Mouse (Mus musculus): ENCODE results near the gene Krtap15. TPM values are rescaled to one million over a fixed set of nuclear protein-coding genes. Genes with fewer than 3 reads are reported as not detected.

The Krtap15 gene
- under 1 TPM in 1 of 2 experiments, not detected in 1; 0.66 TPM for total RNA-seq (2021)
- long read RNA-seq, experiment 1 = 0 reads
- long read RNA-seq, experiment 2 = 0 reads

GRCm38 (mm10) chr16:88820066-88820465, at the start of gene Krtap15:
Gene Krtap15, plus strand, starts transcription at chr16:88820215.
- peak; percentile 73 for DNase-seq (ENCODE audit: low spot score)

- DNase-seq (ENCODE audit: low spot score) = no peak
Measured at GRCm38 (mm10) chr16:88774106-88774505, 45.9 kb upstream of the Krtap15 start, which contains the start of gene 2310057N15Rik. Gene 2310057N15Rik, minus strand, starts transcription at chr16:88774206.

DNA sequence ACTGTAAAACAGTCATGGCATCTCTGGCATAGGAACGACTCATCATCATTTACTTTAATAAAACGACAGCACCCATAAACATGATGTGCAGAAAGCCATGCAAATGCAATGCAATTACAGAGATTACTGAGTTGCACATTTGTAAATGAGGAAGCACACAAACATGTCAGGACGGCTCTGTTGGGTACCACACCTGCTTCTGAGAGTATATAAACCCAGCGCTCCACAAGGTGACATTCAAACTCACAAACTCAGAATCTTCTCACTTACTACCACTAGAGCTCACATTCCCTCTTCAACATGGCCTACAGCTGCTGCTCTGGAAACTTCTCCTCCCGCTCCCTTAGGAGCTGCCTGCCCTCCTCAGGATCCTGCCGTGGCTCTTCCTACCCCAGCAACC, 42.4 kb upstream of the Krtap15 start, which contains the start of gene Gm5965:
Gm5965 (plus strand) TSS at position 301 of the 400 bp plus-strand sequence.
- DNase-seq (ENCODE audit: low spot score) = no peak

DNA sequence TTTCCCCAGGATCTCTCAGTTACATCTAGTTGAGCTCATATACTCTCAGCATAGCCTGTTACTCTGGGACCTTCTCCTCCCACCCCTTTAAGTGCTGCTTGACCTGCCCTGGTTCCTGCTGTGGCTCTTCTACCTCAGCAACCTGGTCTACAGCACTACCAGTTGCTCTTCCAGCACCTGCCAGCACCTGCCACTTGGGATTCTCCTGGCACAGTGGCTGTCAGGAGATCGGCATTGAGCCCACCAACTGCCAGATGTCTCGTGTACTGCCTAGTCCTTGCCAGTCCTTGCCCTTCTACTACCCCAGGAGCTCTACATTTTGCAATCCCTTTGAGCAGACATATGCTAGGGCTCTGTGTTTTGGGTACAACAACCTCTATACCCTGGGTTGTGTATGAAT, 33.2 kb upstream of the Krtap15 start:
- DNase-seq (ENCODE audit: low spot score) = no peak

- DNase-seq (ENCODE audit: low spot score) = no peak
Measured at GRCm38 (mm10) chr16:88811827-88812226, 8.2 kb upstream of the Krtap15 start, which contains the start of gene Gm20741. Gene Gm20741, minus strand, starts transcription at chr16:88812220.

- DNase-seq (ENCODE audit: low spot score) = no peak
Measured at GRCm38 (mm10) chr16:88823736-88824135, 3.7 kb downstream of the Krtap15 start.

GRCm38 (mm10) chr16:88826095-88826652, 6.2 kb downstream of the Krtap15 start, which contains the start of gene Krtap14:
Gene Krtap14, minus strand, starts transcription at chr16:88826145.
- DNase-seq (ENCODE audit: low spot score) = no peak

DNA sequence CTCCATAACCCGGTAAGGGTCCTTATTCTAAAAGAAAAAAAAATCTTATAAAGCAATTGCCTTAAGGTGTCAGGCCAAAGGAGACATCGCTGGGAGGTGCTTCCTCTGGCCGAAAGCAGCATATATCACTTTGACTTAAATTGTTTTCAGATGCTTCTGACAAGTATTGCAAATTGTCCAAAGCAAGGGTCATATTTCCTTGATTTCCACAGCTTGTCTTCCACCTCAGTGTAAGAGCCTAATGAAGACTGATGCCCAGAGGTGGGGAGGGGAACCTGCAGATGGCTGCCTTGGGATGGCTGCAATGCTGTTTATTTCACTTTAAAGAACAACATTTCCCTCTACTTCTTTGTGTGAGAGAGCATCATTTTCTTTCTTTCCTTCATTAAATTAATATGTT, 7.0 kb downstream of the Krtap15 start:
- DNase-seq (ENCODE audit: low spot score) = no peak

- DNase-seq (ENCODE audit: low spot score) = no peak
Measured at GRCm38 (mm10) chr16:88847363-88847762, 27.3 kb downstream of the Krtap15 start.

DNA sequence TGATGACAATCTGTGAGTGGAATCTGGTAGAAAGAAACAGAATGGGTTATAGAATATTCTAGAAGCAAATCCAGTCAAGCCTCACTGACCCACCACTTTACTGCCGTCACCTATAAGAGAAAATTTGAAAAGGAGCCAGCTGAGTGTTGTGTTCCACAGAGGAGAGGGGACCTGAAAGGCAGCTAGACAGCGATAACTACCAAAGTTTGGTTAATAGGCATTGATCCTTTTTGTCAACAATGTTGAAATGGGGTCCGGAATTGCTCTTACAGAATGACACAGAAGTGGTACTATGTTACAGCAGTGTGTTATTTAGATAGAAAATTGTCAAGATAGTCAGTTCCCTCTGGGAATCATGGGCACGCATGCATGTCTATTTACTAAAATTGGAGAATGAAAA, 28.5 kb downstream of the Krtap15 start:
- no peak for DNase-seq (ENCODE audit: low spot score)

- DNase-seq (ENCODE audit: low spot score) = peak; percentile 9
Measured at GRCm38 (mm10) chr16:88851450-88851849, 31.4 kb downstream of the Krtap15 start.

DNA sequence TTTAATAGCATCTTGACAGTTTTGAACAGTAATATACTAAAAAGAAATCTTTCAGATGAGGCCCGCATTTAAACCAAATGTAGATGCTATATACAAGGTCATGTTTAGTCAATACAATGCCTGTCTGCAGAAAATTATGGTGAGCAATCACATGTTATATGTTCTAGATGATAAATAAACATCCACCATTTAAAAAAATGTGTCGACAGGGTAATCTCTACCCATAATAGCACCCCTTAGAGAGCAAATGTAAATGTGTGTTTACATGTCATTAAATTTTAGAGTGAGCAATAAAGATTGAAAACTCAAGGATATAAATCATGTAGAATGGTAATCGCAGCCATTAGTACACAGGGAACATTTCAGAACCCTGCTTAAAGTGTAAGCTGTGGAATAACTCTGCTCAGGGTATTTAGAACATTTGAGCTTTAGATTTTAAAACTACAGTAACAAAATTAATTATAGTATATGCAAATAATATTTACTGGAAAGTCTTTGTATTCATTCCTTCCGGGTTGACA, 44.9 kb downstream of the Krtap15 start:
- DNase-seq (ENCODE audit: low spot score) = no peak

DNA sequence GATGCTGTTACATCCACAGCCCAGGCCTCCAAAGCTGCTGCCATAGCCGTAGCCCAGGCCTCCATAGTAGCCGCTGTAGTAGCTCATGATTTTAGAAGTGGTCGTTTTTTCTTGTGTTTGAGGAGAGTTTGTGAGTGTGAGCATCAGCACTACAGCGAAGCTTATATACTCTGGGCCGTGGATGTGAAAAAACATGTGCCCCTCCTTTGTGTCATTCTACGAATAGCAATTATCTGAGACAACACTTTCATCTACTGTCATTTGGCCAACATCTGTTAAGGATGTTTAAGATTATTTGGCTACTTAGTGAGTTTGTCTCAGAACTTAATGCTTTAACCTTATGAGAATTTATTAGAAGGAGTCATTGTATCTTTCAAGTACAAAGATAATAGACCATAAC, 49.3 kb downstream of the Krtap15 start, which contains the start of gene Krtap19-1:
Krtap19-1 (minus strand) TSS at position 101 of the 400 bp plus-strand sequence.
- DNase-seq (ENCODE audit: low spot score) = no peak

- DNase-seq (ENCODE audit: low spot score) = no peak
Measured at GRCm38 (mm10) chr16:88874169-88874568, 54.2 kb downstream of the Krtap15 start, which contains the start of gene Krtap19-2. Gene Krtap19-2, minus strand, starts transcription at chr16:88874269.

GRCm38 (mm10) chr16:88877938-88878337, 57.9 kb downstream of the Krtap15 start, which contains the start of gene Krtap19-3:
Gene Krtap19-3, minus strand, starts transcription at chr16:88878038.
- no peak for DNase-seq (ENCODE audit: low spot score)

Other genes starting within 250 kb of the Krtap15 start
- not detected for gene Krtap24-1, start 207.9 kb upstream of the Krtap15 start, total RNA-seq (2021)
- gene 2310079G19Rik, start 192.5 kb upstream of the Krtap15 start, total RNA-seq (2021) = not detected
- gene Krtap26-1, start 172.4 kb upstream of the Krtap15 start, total RNA-seq (2021) = not detected
- not detected for gene Krtap27-1, start 148.5 kb upstream of the Krtap15 start, total RNA-seq (2021)
- gene 2310061N02Rik, start 112.3 kb upstream of the Krtap15 start, total RNA-seq (2021) = not detected
- not detected for gene Krtap13-1, start 91.4 kb upstream of the Krtap15 start, total RNA-seq (2021)
- not detected for gene Krtap13, start 68.6 kb upstream of the Krtap15 start, total RNA-seq (2021)
- gene 2310034C09Rik, start 61.4 kb upstream of the Krtap15 start, total RNA-seq (2021) = not detected
- not detected for gene 2310057N15Rik, start 46.0 kb upstream of the Krtap15 start, total RNA-seq (2021)
- gene Gm5965, start 42.3 kb upstream of the Krtap15 start, total RNA-seq (2021) = not detected
- gene Gm20741, start 8.0 kb upstream of the Krtap15 start, total RNA-seq (2021) = not detected
- not detected for gene Krtap14, start 5.9 kb downstream of the Krtap15 start, total RNA-seq (2021)
- gene Krtap19-1, start 49.2 kb downstream of the Krtap15 start, total RNA-seq (2021) = not detected
- gene Krtap19-2, start 54.1 kb downstream of the Krtap15 start, total RNA-seq (2021) = not detected
- not detected for gene Krtap19-3, start 57.8 kb downstream of the Krtap15 start, total RNA-seq (2021)
- gene Krtap19-4, start 64.9 kb downstream of the Krtap15 start, total RNA-seq (2021) = not detected
- gene Krtap19-5, start 76.2 kb downstream of the Krtap15 start, total RNA-seq (2021) = under 1 TPM in 1 of 2 experiments, not detected in 1; 0.53 TPM
- gene Krtap19-9b, start 112.0 kb downstream of the Krtap15 start, total RNA-seq (2021) = not detected
- gene Krtap16-3, start 142.7 kb downstream of the Krtap15 start, total RNA-seq (2021) = not detected
- gene Krtap22-2, start 190.5 kb downstream of the Krtap15 start, total RNA-seq (2021) = not detected
- gene Gm10229, start 195.1 kb downstream of the Krtap15 start, total RNA-seq (2021) = not detected
- gene Krtap6-1, start 211.5 kb downstream of the Krtap15 start, total RNA-seq (2021) = not detected
- not detected for gene Gm10228, start 221.3 kb downstream of the Krtap15 start, total RNA-seq (2021)
- not detected for gene Krtap6-5, start 227.7 kb downstream of the Krtap15 start, total RNA-seq (2021)
- not detected for gene 1110025L11Rik, start 243.8 kb downstream of the Krtap15 start, total RNA-seq (2021)

All from gastrocnemius, adult 18-20 months (tissue).